Comparison of ENCODE assay signal across 12 mouse cellular contexts in the genomic region with DNA sequence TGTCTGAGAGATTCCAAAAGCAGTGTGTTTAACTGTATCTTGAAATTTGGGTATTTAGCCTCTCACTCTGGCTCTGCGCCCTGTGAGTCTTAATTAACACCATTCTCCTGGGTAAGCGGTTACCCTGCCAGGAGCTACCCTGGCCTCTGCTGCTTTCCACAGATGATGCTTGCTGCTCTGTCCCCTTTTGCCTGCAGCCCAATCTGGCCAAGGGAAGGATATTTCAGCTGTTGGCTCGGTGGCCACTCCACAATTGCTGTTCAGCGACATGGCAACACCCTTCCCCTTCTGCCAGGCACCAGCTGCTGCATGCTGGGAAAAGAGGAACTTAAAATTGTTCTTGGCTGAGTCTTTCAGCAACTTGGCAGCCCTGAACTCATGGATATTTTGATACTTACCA.
DNase-seq lines count a peak whose midpoint lies in the region; ATAC-seq lines count a peak whose summit lies in the region.
"Had no signal": no experiment of that assay in that cellular context is flagged by ENCODE, and none has a peak within 500 bp of the region (broad histone marks: within the 10 kb centered on the region; RNA-seq: fewer than 3 reads in every experiment).

No protein-coding gene starts in this region.

- H3K4me2 ChIP-seq in liver, embryonic 12.5 days: no peak overlapping the region
- H3K4me2 ChIP-seq: embryonic facial prominence, embryonic 15.5 days; liver, embryonic 15.5 days; neural tube, embryonic 12.5 days had no signal

- H3K4me3 ChIP-seq in liver, embryonic 12.5 days: no peak overlapping the region
- H3K4me3 ChIP-seq: embryonic facial prominence, embryonic 15.5 days; liver, embryonic 15.5 days; neural tube, embryonic 12.5 days had no signal

- WGBS in liver, embryonic 12.5 days (ENCODE audit: insufficient replicate concordance): 61% methylated on average over 4 of the region's 4 CpGs

- intact Hi-C loops in gastrocnemius, postnatal 14 days (cut with DNase I; ENCODE audit: low total_unique reads): no loop called here
- intact Hi-C loops in left cerebral cortex, postnatal 10 days (cut with DNase I): no loop called here

- no peaks in the 10 kb centered on the region for H3K27me3 ChIP-seq in liver, embryonic 12.5 days (replicated peaks)
- H3K27me3 ChIP-seq: embryonic facial prominence, embryonic 15.5 days; liver, embryonic 15.5 days; neural tube, embryonic 12.5 days had no signal

- H3K9ac ChIP-seq in liver, embryonic 12.5 days: no peak overlapping the region
- H3K9ac ChIP-seq: embryonic facial prominence, embryonic 15.5 days; liver, embryonic 15.5 days; neural tube, embryonic 12.5 days had no signal

- no peak overlapping the region for H3K27ac ChIP-seq in liver, embryonic 12.5 days
- H3K27ac ChIP-seq: embryonic facial prominence, embryonic 15.5 days; liver, embryonic 15.5 days; neural tube, embryonic 12.5 days had no signal

- DNase-seq in cerebellum, adult 9-10 months: no peak
- DNase-seq in adipocyte (ENCODE audit: low spot score): peak; percentile 5
- peak; percentile 23 for DNase-seq in gastrocnemius, postnatal 14 days
- peak; percentile 30 to 60 for DNase-seq in left cerebral cortex, postnatal 10 days (ENCODE audit: extremely low spot score in 1 of 2, low spot score in 2 of 2)
- DNase-seq in kidney, postnatal 10 days: no peak
- DNase-seq in urinary bladder, adult 18-20 months (ENCODE audit: low spot score in 2 of 2): no peak

- H3K36me3 ChIP-seq in liver, embryonic 12.5 days: no peaks in the 10 kb centered on the region
- H3K36me3 ChIP-seq: embryonic facial prominence, embryonic 15.5 days; liver, embryonic 15.5 days; neural tube, embryonic 12.5 days had no signal

- H3K9me3 ChIP-seq in liver, embryonic 12.5 days (replicated peaks): 0 out of 2 replicates have a peak, but pooled peaks cover 3% of the 10 kb centered on the region
- H3K9me3 ChIP-seq: embryonic facial prominence, embryonic 15.5 days; liver, embryonic 15.5 days; neural tube, embryonic 12.5 days had no signal

- ATAC-seq in cerebellum, adult (ENCODE audit: insufficient number of reproducible peaks, low FRiP score, low TSS enrichment): peak; percentile 26; the same call in 1 of the 2 replicates
- no peak for ATAC-seq in liver, embryonic 12.5 days
- ATAC-seq: intestine, postnatal 0 days had no signal

- H3K4me1 ChIP-seq in liver, embryonic 12.5 days: no peaks in the 10 kb centered on the region
- H3K4me1 ChIP-seq: embryonic facial prominence, embryonic 15.5 days; liver, embryonic 15.5 days; neural tube, embryonic 12.5 days had no signal

Comparison
In these comparisons a context has a peak if more than half of its experiments do, and no peak if none do; other contexts are left out.
1. DNase-seq: peak in adipocyte (single experiment), gastrocnemius, postnatal 14 days (single experiment) and left cerebral cortex, postnatal 10 days (2 of 2); none in cerebellum, adult 9-10 months (single experiment), kidney, postnatal 10 days (single experiment) and urinary bladder, adult 18-20 months (0 of 2).